Mouse (Mus musculus): ENCODE measurements around the gene Fars2.

DNA sequence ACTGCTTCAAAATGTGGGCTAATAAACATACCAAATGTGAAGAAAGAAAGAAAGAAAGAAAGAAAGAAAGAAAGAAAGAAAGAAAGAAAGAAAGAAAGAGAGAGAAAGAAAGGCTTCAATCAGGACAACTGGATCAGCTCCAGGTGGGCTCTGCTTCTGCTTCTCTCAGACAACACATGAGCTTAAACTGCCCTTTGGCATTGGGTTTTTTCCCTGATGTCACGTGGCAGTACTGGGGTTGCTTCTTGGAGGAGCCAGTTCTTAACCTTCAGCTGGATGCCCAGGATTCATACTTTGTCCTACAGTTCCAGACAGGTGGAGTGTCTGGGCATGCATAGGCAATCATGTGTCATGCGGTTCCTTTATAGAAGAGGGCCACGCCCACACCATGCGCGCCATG, 493.2 kb downstream of the Fars2 start:
- TF ChIP-seq GATA1 (IDR thresholded peaks at IDR 0.05; ENCODE audit: borderline replicate concordance, low read length) (no peak), CTCF (IDR thresholded peaks at IDR 0.05; ENCODE audit: low read depth, low read length) (no peak), TAL1 (conservative IDR thresholded peaks at IDR 0.05; ENCODE audit: low read depth, low read length) (no peak), POLR2AphosphoS5 (IDR thresholded peaks at IDR 0.05; ENCODE audit: insufficient replicate concordance, low read depth, low read length) (no peak), GATA2 (IDR thresholded peaks at IDR 0.05; ENCODE audit: borderline replicate concordance, low read depth, low read length) (no peak)
